Mouse (Mus musculus) ES-Bruce4 (cell line): ENCODE results near the gene Cadm2.

ENCODE experiments used
- CTCF ChIP-seq: IDR thresholded peaks from one replicate; pipeline ENCODE4 v1.8.1; 2011; ENCODE audit warnings: low read depth, low read length
- EP300 ChIP-seq: IDR thresholded peaks from 2 replicates; pipeline ENCODE4 v1.6.1; 2011; ENCODE audit warnings: low read depth, low read length; ENCODE audit not compliant: insufficient read depth
- POLR2A ChIP-seq: IDR thresholded peaks from one replicate; pipeline ENCODE4 v1.8.1; 2011; ENCODE audit warnings: low read length; ENCODE audit not compliant: insufficient read depth

- no peak for TF ChIP-seq CTCF
- TF ChIP-seq EP300, result no peak
- no peak for TF ChIP-seq POLR2A
Observed at GRCm38 (mm10) chr16:67234862-67235261, 385.8 kb downstream of the Cadm2 start.
